Mouse (Mus musculus): Measurements from ENCODE around the gene S1pr5.
A peak's percentile ranks its signal among the peaks of the same experiment; 100 is the strongest.
"Not testable (repeated sequence)": the region's sequence is repeated elsewhere in the genome, so short reads cannot be mapped to it uniquely, and the experiment has no call there.

S1pr5 gene

GRCm38 (mm10) chr9:21237368-21238003 lies 10.8 kb downstream of the S1pr5 start:
- DNase-seq (ENCODE audit: low spot score), result peak; percentile 47

GRCm38 (mm10) chr9:21236991-21237367 lies 11.3 kb downstream of the S1pr5 start:
- no peak for DNase-seq (ENCODE audit: low spot score)

- no peak for DNase-seq (ENCODE audit: low spot score)
Measured at GRCm38 (mm10) chr9:21235341-21235740, 12.9 kb downstream of the S1pr5 start.

- DNase-seq (ENCODE audit: low spot score), result no peak
Measured at GRCm38 (mm10) chr9:21233805-21234204, 14.4 kb downstream of the S1pr5 start.

- no peak for DNase-seq (ENCODE audit: low spot score)
Measured at GRCm38 (mm10) chr9:21233366-21233765, 14.9 kb downstream of the S1pr5 start.

GRCm38 (mm10) chr9:21232867-21233266 lies 15.4 kb downstream of the S1pr5 start:
- no peak for DNase-seq (ENCODE audit: low spot score)

GRCm38 (mm10) chr9:21231551-21231950 lies 16.7 kb downstream of the S1pr5 start:
- no peak for DNase-seq (ENCODE audit: low spot score)

- DNase-seq (ENCODE audit: low spot score), result no peak
Measured at GRCm38 (mm10) chr9:21227342-21227741, 20.9 kb downstream of the S1pr5 start.

- DNase-seq (ENCODE audit: low spot score), result no peak
Measured at GRCm38 (mm10) chr9:21225415-21225758, 22.9 kb downstream of the S1pr5 start.

- peak; percentile 9 for DNase-seq (ENCODE audit: low spot score)
Measured at GRCm38 (mm10) chr9:21224576-21225414, 23.4 kb downstream of the S1pr5 start.

- DNase-seq (ENCODE audit: low spot score), result no peak
Measured at GRCm38 (mm10) chr9:21223906-21224305, 24.3 kb downstream of the S1pr5 start.

- not testable (repeated sequence) for DNase-seq (ENCODE audit: low spot score)
Measured at GRCm38 (mm10) chr9:21223490-21223889, 24.8 kb downstream of the S1pr5 start.

GRCm38 (mm10) chr9:21221383-21221929 lies 26.8 kb downstream of the S1pr5 start:
- DNase-seq (ENCODE audit: low spot score), result peak; percentile 82

GRCm38 (mm10) chr9:21220490-21221382 lies 27.5 kb downstream of the S1pr5 start:
- DNase-seq (ENCODE audit: low spot score), result peak; percentile 93

GRCm38 (mm10) chr9:21219820-21220219 lies 28.4 kb downstream of the S1pr5 start:
- no peak for DNase-seq (ENCODE audit: low spot score)

- peak; percentile 14 for DNase-seq (ENCODE audit: low spot score)
Measured at GRCm38 (mm10) chr9:21216050-21216841, 32.0 kb downstream of the S1pr5 start.

GRCm38 (mm10) chr9:21213617-21214190 lies 34.5 kb downstream of the S1pr5 start:
- DNase-seq (ENCODE audit: low spot score), result no peak

- no peak for DNase-seq (ENCODE audit: low spot score)
Measured at GRCm38 (mm10) chr9:21211624-21212023, 36.6 kb downstream of the S1pr5 start.

GRCm38 (mm10) chr9:21210821-21211220 lies 37.4 kb downstream of the S1pr5 start:
- no peak for DNase-seq (ENCODE audit: low spot score)

- DNase-seq (ENCODE audit: low spot score), result no peak
Measured at GRCm38 (mm10) chr9:21208626-21209025, 39.6 kb downstream of the S1pr5 start.

- DNase-seq (ENCODE audit: low spot score), result no peak
Measured at GRCm38 (mm10) chr9:21206848-21207247, 41.4 kb downstream of the S1pr5 start.
